Comparison of ENCODE assay signal across 10 mouse cellular contexts in genomic region chr8:119832931-119833330, GRCm38 (mm10). TPM values are rescaled to one million over a fixed set of nuclear protein-coding genes. Genes with fewer than 3 reads are reported as not detected.
DNase-seq lines count a peak whose midpoint lies in the region; ATAC-seq lines count a peak whose summit lies in the region.
"Had no signal": no experiment of that assay in that cellular context is flagged by ENCODE, and none has a peak within 500 bp of the region (broad histone marks: within the 10 kb centered on the region; RNA-seq: fewer than 3 reads in every experiment).

No protein-coding gene starts in this region.

- peak overlapping the region; percentile 2; the same call in 1 of the 2 replicates for H3K9ac ChIP-seq in hindbrain, embryonic 12.5 days
- peak overlapping the region; percentile 12; the same call in 1 of the 2 replicates for H3K9ac ChIP-seq in neural tube, embryonic 11.5 days (ENCODE audit: low read length)
- H3K9ac ChIP-seq: hindbrain, embryonic 15.5 days had no signal

- peak; percentile 31 to 65 for DNase-seq in kidney, postnatal 25 days
- DNase-seq in kidney, adult 9 months, result no peak
- peak; percentile 84 for DNase-seq in embryo, embryonic 10.5 days (ENCODE audit: low spot score)
- DNase-seq in neural tube, embryonic 11.5 days (ENCODE audit: low spot score), result peak; percentile 25
- DNase-seq in adrenal gland, adult 8-10 months, result no peak
- no peak for DNase-seq in ovary, postnatal 36 days (ENCODE audit: low spot score)
- no peak for DNase-seq in cerebellum, postnatal 14 days
- DNase-seq: lung, adult 18-20 months had no signal

- H3K4me1 ChIP-seq in hindbrain, embryonic 12.5 days, result peaks cover 91% of the 10 kb centered on the region
- H3K4me1 ChIP-seq in neural tube, embryonic 11.5 days (ENCODE audit: control insufficient read depth, insufficient read depth, low read length), result peaks cover 79% of the 10 kb centered on the region

- no peaks in the 10 kb centered on the region for H3K9me3 ChIP-seq in hindbrain, embryonic 12.5 days (replicated peaks)
- no peaks in the 10 kb centered on the region for H3K9me3 ChIP-seq in neural tube, embryonic 11.5 days (ENCODE audit: control insufficient read depth, low read length)
- H3K9me3 ChIP-seq: hindbrain, embryonic 15.5 days had no signal

- H3K4me3 ChIP-seq in hindbrain, embryonic 12.5 days, result no peak overlapping the region
- no peak overlapping the region for H3K4me3 ChIP-seq in neural tube, embryonic 11.5 days (ENCODE audit: low read depth, low read length)
- H3K4me3 ChIP-seq: hindbrain, embryonic 15.5 days had no signal

- H3K27ac ChIP-seq in hindbrain, embryonic 12.5 days, result peak overlapping the region; percentile 73
- peak overlapping the region; percentile 80 for H3K27ac ChIP-seq in neural tube, embryonic 11.5 days (ENCODE audit: low read depth, low read length)

- 0 out of 2 replicates have a peak, but pooled peaks cover 7% of the 10 kb centered on the region for H3K36me3 ChIP-seq in hindbrain, embryonic 12.5 days
- H3K36me3 ChIP-seq in neural tube, embryonic 11.5 days (ENCODE audit: control insufficient read depth, insufficient read depth, low read length), result no peaks in the 10 kb centered on the region
- H3K36me3 ChIP-seq: hindbrain, embryonic 15.5 days had no signal

- H3K4me2 ChIP-seq in hindbrain, embryonic 12.5 days (replicated peaks), result peak overlapping the region; percentile 11
- H3K4me2 ChIP-seq in neural tube, embryonic 11.5 days (ENCODE audit: low read depth), result peak overlapping the region; percentile 17; the same call in 1 of the 2 replicates

- no peak for ATAC-seq in hindbrain, embryonic 12.5 days (ENCODE audit: low FRiP score)
- ATAC-seq in neural tube, embryonic 11.5 days (ENCODE audit: insufficient read depth, low FRiP score, low TSS enrichment), result no peak

- 11% methylated on average over 5 of the region's 5 CpGs for WGBS in hindbrain, embryonic 12.5 days
- WGBS in neural tube, embryonic 11.5 days, result 9% methylated on average over 5 of the region's 5 CpGs

- H3K27me3 ChIP-seq in hindbrain, embryonic 12.5 days, result no peaks in the 10 kb centered on the region
- no peaks in the 10 kb centered on the region for H3K27me3 ChIP-seq in neural tube, embryonic 11.5 days (ENCODE audit: control insufficient read depth, insufficient read depth, low read length)
- H3K27me3 ChIP-seq: hindbrain, embryonic 15.5 days had no signal

RNA-seq across cellular contexts. Expression of gene Cotl1, which starts 7.4 kb away (rescaled TPM):
- 115 and 142 TPM in 2 replicates for polyA plus RNA-seq in hindbrain, embryonic 12.5 days (2016; fragmentation: Nextera tagmentation; extraction: Ambion mirVana)
- 574 and 631 TPM in 2 replicates for polyA plus RNA-seq in neural tube, embryonic 11.5 days (2014; fragmentation: Nextera tagmentation; extraction: Ambion mirVana)
- total RNA-seq in adrenal gland, adult 8-10 months (2022), result 10 to 100 TPM; 38.1 to 64.0 (median 54.4) TPM

RNA-seq across cellular contexts. Expression of gene Klhl36, which starts 29.1 kb away (rescaled TPM):
- 12.2 and 12.8 TPM in 2 replicates for polyA plus RNA-seq in hindbrain, embryonic 12.5 days (2016; fragmentation: Nextera tagmentation; extraction: Ambion mirVana)
- 7.8 and 8.9 TPM in 2 replicates for polyA plus RNA-seq in neural tube, embryonic 11.5 days (2014; fragmentation: Nextera tagmentation; extraction: Ambion mirVana)
- 10 to 100 TPM in 3 of 4 experiments, 1 to 10 TPM in 1; 8.4 to 13.8 (median 11.8) TPM for total RNA-seq in adrenal gland, adult 8-10 months (2022)

RNA-seq across cellular contexts. Expression of gene Tldc1, which starts 54.7 kb away (rescaled TPM):
- 11.9 and 12.2 TPM in 2 replicates for polyA plus RNA-seq in hindbrain, embryonic 12.5 days (2016; fragmentation: Nextera tagmentation; extraction: Ambion mirVana)
- 10.3 and 11.1 TPM in 2 replicates for polyA plus RNA-seq in neural tube, embryonic 11.5 days (2014; fragmentation: Nextera tagmentation; extraction: Ambion mirVana)
- 10 to 100 TPM; 16.1 to 18.1 (median 17.1) TPM for total RNA-seq in adrenal gland, adult 8-10 months (2022)

Comparison
In these comparisons a context has a peak if more than half of its experiments do, and no peak if none do; other contexts are left out.
1. DNase-seq: peak in kidney, postnatal 25 days (2 of 2), embryo, embryonic 10.5 days (single experiment) and neural tube, embryonic 11.5 days (single experiment); none in kidney, adult 9 months (single experiment), adrenal gland, adult 8-10 months (single experiment), ovary, postnatal 36 days (single experiment) and cerebellum, postnatal 14 days (0 of 2).